Mouse (Mus musculus) kidney, embryonic 14.5 days (tissue): Measurements from ENCODE around the gene Krt77. TPM values are rescaled to one million over a fixed set of nuclear protein-coding genes. Genes with fewer than 3 reads are reported as not detected.

Experiments
- ATAC-seq: fragments of 200-750 bp; cut with Nextera tagmentation; 2 replicates; pipeline ENCODE4 v1.8.0; 2017; ENCODE audit warnings: moderate number of reproducible peaks, mild to moderate bottlenecking, moderate TSS enrichment, moderate library complexity; ENCODE audit not compliant: low FRiP score, low TSS enrichment
- H3K27ac ChIP-seq: fragments of 300-500 bp; sonication (generic); 2 replicates; pipeline ENCODE4 v1.5.1; 2014; ENCODE audit warnings: low read depth, mild to moderate bottlenecking, low read length, moderate library complexity, mixed read lengths
- H3K27me3 ChIP-seq: fragments of 300-500 bp; sonication (generic); 2 replicates; pipeline ENCODE4 v1.6.1; 2014; ENCODE audit warnings: mild to moderate bottlenecking, low read length; ENCODE audit not compliant: control insufficient read depth, insufficient read depth
- H3K36me3 ChIP-seq: fragments of 300-500 bp; sonication (generic); 2 replicates; pipeline ENCODE4 v1.6.1; 2014; ENCODE audit warnings: low read length, mixed read lengths; ENCODE audit not compliant: control insufficient read depth, insufficient read depth
- H3K4me1 ChIP-seq: fragments of 300-500 bp; sonication (generic); 2 replicates; pipeline ENCODE4 v1.6.1; 2014; ENCODE audit warnings: low read length, mixed read lengths; ENCODE audit not compliant: control insufficient read depth, insufficient read depth
- H3K4me2 ChIP-seq: fragments of 300-500 bp; sonication (generic); replicated peaks from 2 replicates; pipeline ENCODE4 v1.6.1; 2014; ENCODE audit warnings: low read depth, mild to moderate bottlenecking, low read length
- H3K4me3 ChIP-seq: fragments of 300-500 bp; sonication (generic); 2 replicates; pipeline ENCODE4 v1.5.1; 2014; ENCODE audit warnings: mild to moderate bottlenecking, low read length
- H3K9ac ChIP-seq: fragments of 300-500 bp; sonication (generic); 2 replicates; pipeline ENCODE4 v1.6.1; 2014; ENCODE audit warnings: low read depth, mild to moderate bottlenecking, low read length, moderate library complexity
- H3K9me3 ChIP-seq: fragments of 300-500 bp; sonication (generic); 2 replicates; pipeline ENCODE4 v1.6.1; 2016; ENCODE audit warnings: low read length; ENCODE audit not compliant: control insufficient read depth
- WGBS: fragments of 180-500 bp; shearing (Covaris S2); extraction: QIAGEN DNeasy Blood & Tissue Kit; methylation state at CpG from one replicate; pipeline ENCODE4 v1.1.7; 2014; 5-methylcytosine and 5-hydroxymethylcytosine counted together
- polyA plus RNA-seq: library from polyadenylated mRNA; unstranded; fragments of >200 nt; fragmentation: Nextera tagmentation; extraction: Ambion mirVana; gene quantifications from 2 replicates; pipeline ENCODE4 v1.2.1, GENCODE M21; 2014

The Krt77 gene
- 0.06 TPM in 1 of 2 replicates, not detected in the other for polyA plus RNA-seq

- Histone ChIP-seq H3K4me3 (no peak within 1 kb of the TSS), H3K27me3 (0 out of 2 replicates have a peak, but pooled peaks cover 2% of the 10 kb centered on the region), H3K9me3 (no peaks in the 10 kb centered on the region), H3K9ac (no peak within 1 kb of the TSS), H3K4me2 (no peak within 1 kb of the TSS), H3K27ac (no peak within 1 kb of the TSS), H3K36me3 (no peaks in the 10 kb centered on the region), H3K4me1 (no peaks in the 10 kb centered on the region)
- no peak for ATAC-seq
- 36% methylated on average over 6 of the region's 6 CpGs for WGBS
Measured at GRCm38 (mm10) chr15:101869431-101869830, at the start of gene Krt77. TSS of gene Krt77 (minus strand) at chr15:101869705.

GRCm38 (mm10) chr15:101916072-101916471 is 46.6 kb upstream of the Krt77 start:
- WGBS = 84% methylated on average over 2 of the region's 2 CpGs
- no peak overlapping the region for H3K4me3 ChIP-seq
- no peak overlapping the region for H3K4me2 ChIP-seq
- H3K9ac ChIP-seq = no peak overlapping the region
- H3K36me3 ChIP-seq = no peaks in the 10 kb centered on the region
- H3K27ac ChIP-seq = no peak overlapping the region
- H3K27me3 ChIP-seq = no peaks in the 10 kb centered on the region
- H3K9me3 ChIP-seq = no peaks in the 10 kb centered on the region
- no peak for ATAC-seq
- no peaks in the 10 kb centered on the region for H3K4me1 ChIP-seq

GRCm38 (mm10) chr15:101904849-101905248 is 35.3 kb upstream of the Krt77 start:
- H3K4me2 ChIP-seq = no peak overlapping the region
- H3K4me1 ChIP-seq = no peaks in the 10 kb centered on the region
- H3K9me3 ChIP-seq = no peaks in the 10 kb centered on the region
- H3K27ac ChIP-seq = no peak overlapping the region
- no peak for ATAC-seq
- H3K36me3 ChIP-seq = no peaks in the 10 kb centered on the region
- no peak overlapping the region for H3K9ac ChIP-seq
- no peak overlapping the region for H3K4me3 ChIP-seq
- no peaks in the 10 kb centered on the region for H3K27me3 ChIP-seq
- 86% methylated on average over 5 of the region's 5 CpGs for WGBS

GRCm38 (mm10) chr15:101902171-101903149 is 33.0 kb upstream of the Krt77 start:
- 51% methylated on average over 12 of the region's 12 CpGs for WGBS
- no peaks in the 10 kb centered on the region for H3K4me1 ChIP-seq
- no peaks in the 10 kb centered on the region for H3K9me3 ChIP-seq
- peak; percentile 55; the same call in 1 of the 2 replicates for ATAC-seq
- no peak overlapping the region for H3K27ac ChIP-seq
- H3K4me3 ChIP-seq = no peak overlapping the region
- H3K4me2 ChIP-seq = no peak overlapping the region
- no peak overlapping the region for H3K9ac ChIP-seq
- no peaks in the 10 kb centered on the region for H3K27me3 ChIP-seq
- H3K36me3 ChIP-seq = no peaks in the 10 kb centered on the region

GRCm38 (mm10) chr15:101895216-101895615 is 25.7 kb upstream of the Krt77 start:
- H3K4me3 ChIP-seq = no peak overlapping the region
- H3K4me2 ChIP-seq = no peak overlapping the region

GRCm38 (mm10) chr15:101892820-101893219 is 23.3 kb upstream of the Krt77 start, which contains the start of gene Krt76:
TSS of gene Krt76 (minus strand) at chr15:101892920.
- Histone ChIP-seq H3K36me3 (no peaks in the 10 kb centered on the region), H3K27me3 (no peaks in the 10 kb centered on the region), H3K9ac (no peak within 1 kb of the TSS), H3K4me2 (no peak within 1 kb of the TSS), H3K27ac (no peak within 1 kb of the TSS), H3K4me3 (no peak within 1 kb of the TSS), H3K4me1 (no peaks in the 10 kb centered on the region), H3K9me3 (no peaks in the 10 kb centered on the region)
- no peak for ATAC-seq
- WGBS = 59% methylated on average over 4 of the region's 4 CpGs

More at GRCm38 (mm10) chr15:101895216-101895615, 25.7 kb upstream of the Krt77 start:
- no peak overlapping the region for H3K9ac ChIP-seq
- no peak for ATAC-seq
- H3K9me3 ChIP-seq = no peaks in the 10 kb centered on the region
- no peaks in the 10 kb centered on the region for H3K4me1 ChIP-seq
- 87% methylated on average over 4 of the region's 4 CpGs for WGBS
- H3K27ac ChIP-seq = no peak overlapping the region
- H3K36me3 ChIP-seq = no peaks in the 10 kb centered on the region
- H3K27me3 ChIP-seq = no peaks in the 10 kb centered on the region

GRCm38 (mm10) chr15:101879776-101880175 is 10.3 kb upstream of the Krt77 start:
- Histone ChIP-seq H3K36me3 (no peaks in the 10 kb centered on the region), H3K4me3 (no peak overlapping the region), H3K4me2 (no peak overlapping the region), H3K27me3 (no peaks in the 10 kb centered on the region), H3K9me3 (no peaks in the 10 kb centered on the region), H3K9ac (no peak overlapping the region), H3K4me1 (no peaks in the 10 kb centered on the region), H3K27ac (no peak overlapping the region)
- 38% methylated on average over 10 of the region's 11 CpGs for WGBS
- ATAC-seq = no peak

- WGBS = 53% methylated on average over 2 of the region's 2 CpGs
- ATAC-seq = no peak
Measured at GRCm38 (mm10) chr15:101878041-101878440, 8.5 kb upstream of the Krt77 start.

GRCm38 (mm10) chr15:101874383-101874782 is 4.9 kb upstream of the Krt77 start:
- Histone ChIP-seq H3K9ac (no peak overlapping the region), H3K27me3 (no peaks in the 10 kb centered on the region), H3K9me3 (no peaks in the 10 kb centered on the region), H3K4me1 (no peaks in the 10 kb centered on the region), H3K36me3 (no peaks in the 10 kb centered on the region), H3K4me2 (no peak overlapping the region), H3K4me3 (no peak overlapping the region), H3K27ac (no peak overlapping the region)
- no peak for ATAC-seq
- 72% methylated on average over 1 of the region's 1 CpGs for WGBS

More at GRCm38 (mm10) chr15:101878041-101878440, 8.5 kb upstream of the Krt77 start:
- H3K36me3 ChIP-seq = no peaks in the 10 kb centered on the region
- H3K9ac ChIP-seq = no peak overlapping the region
- no peaks in the 10 kb centered on the region for H3K9me3 ChIP-seq
- H3K27me3 ChIP-seq = no peaks in the 10 kb centered on the region
- H3K4me2 ChIP-seq = no peak overlapping the region
- H3K4me3 ChIP-seq = no peak overlapping the region
- no peak overlapping the region for H3K27ac ChIP-seq
- no peaks in the 10 kb centered on the region for H3K4me1 ChIP-seq
